Mouse (Mus musculus): ENCODE measurements around the gene Btg1. TPM values are rescaled to one million over a fixed set of nuclear protein-coding genes. Genes with fewer than 3 reads are reported as not detected.

Gene Btg1
- polyA plus RNA-seq, 1 experiment from 2014 or later = 23.3 TPM

- H3K36me3 ChIP-seq = no peaks in the 10 kb centered on the region
- H3K9me3 ChIP-seq = no peaks in the 10 kb centered on the region
- peaks cover 11% of the 10 kb centered on the region for H3K4me1 ChIP-seq
- peak overlapping the region; percentile 37 for H3K4me3 ChIP-seq
- no peaks in the 10 kb centered on the region for H3K27me3 ChIP-seq (ENCODE audit: insufficient read depth, poor library complexity, severe bottlenecking)
- peak overlapping the region; percentile 64; the same call in 1 of the 2 replicates for H3K27ac ChIP-seq
- WGBS = 19% methylated on average over 13 of the region's 13 CpGs
- no peak for DNase-seq (ENCODE audit: low spot score)
Measured at GRCm38 (mm10) chr10:96646024-96646866, 29.4 kb downstream of the Btg1 start.

- H3K27ac ChIP-seq = peak overlapping the region; percentile 64; the same call in 1 of the 2 replicates
- H3K4me3 ChIP-seq = peak overlapping the region; percentile 37
- H3K9me3 ChIP-seq = no peaks in the 10 kb centered on the region
- WGBS = 38% methylated on average over 5 of the region's 5 CpGs
- H3K27me3 ChIP-seq (ENCODE audit: insufficient read depth, poor library complexity, severe bottlenecking) = no peaks in the 10 kb centered on the region
- H3K36me3 ChIP-seq = no peaks in the 10 kb centered on the region
- no peak for DNase-seq (ENCODE audit: low spot score)
- peaks cover 11% of the 10 kb centered on the region for H3K4me1 ChIP-seq
Measured at GRCm38 (mm10) chr10:96646867-96647462, 30.2 kb downstream of the Btg1 start.

GRCm38 (mm10) chr10:96648161-96648561 is 31.4 kb downstream of the Btg1 start:
- Histone ChIP-seq H3K4me1 (peaks cover 11% of the 10 kb centered on the region), H3K27me3 (ENCODE audit: insufficient read depth, poor library complexity, severe bottlenecking) (no peaks in the 10 kb centered on the region), H3K9me3 (no peaks in the 10 kb centered on the region), H3K4me3 (no peak overlapping the region), H3K36me3 (no peaks in the 10 kb centered on the region), H3K27ac (no peak overlapping the region)
- DNase-seq (ENCODE audit: low spot score) = no peak
- WGBS = 39% methylated on average over 3 of the region's 3 CpGs

- no peaks in the 10 kb centered on the region for H3K27me3 ChIP-seq (ENCODE audit: insufficient read depth, poor library complexity, severe bottlenecking)
- H3K4me1 ChIP-seq = peaks cover 11% of the 10 kb centered on the region
- H3K27ac ChIP-seq = no peak overlapping the region
- no peaks in the 10 kb centered on the region for H3K36me3 ChIP-seq
- H3K9me3 ChIP-seq = no peaks in the 10 kb centered on the region
- H3K4me3 ChIP-seq = no peak overlapping the region
- 83% methylated on average over 3 of the region's 3 CpGs for whole genome bisulfite sequencing
- no peak for DNase-seq (ENCODE audit: low spot score)
Measured at GRCm38 (mm10) chr10:96649524-96649923, 32.7 kb downstream of the Btg1 start.

GRCm38 (mm10) chr10:96652372-96652771 is 35.6 kb downstream of the Btg1 start:
- no peak overlapping the region for H3K27ac ChIP-seq
- no peak for DNase-seq (ENCODE audit: low spot score)
- H3K4me1 ChIP-seq = no peaks in the 10 kb centered on the region
- 90% methylated on average over 2 of the region's 2 CpGs for WGBS
- no peaks in the 10 kb centered on the region for H3K9me3 ChIP-seq
- H3K27me3 ChIP-seq (ENCODE audit: insufficient read depth, poor library complexity, severe bottlenecking) = no peaks in the 10 kb centered on the region
- no peaks in the 10 kb centered on the region for H3K36me3 ChIP-seq
- H3K4me3 ChIP-seq = no peak overlapping the region

GRCm38 (mm10) chr10:96653030-96653429 is 36.2 kb downstream of the Btg1 start:
- H3K27ac ChIP-seq = no peak overlapping the region
- H3K4me1 ChIP-seq = no peaks in the 10 kb centered on the region
- H3K36me3 ChIP-seq = no peaks in the 10 kb centered on the region
- H3K4me3 ChIP-seq = no peak overlapping the region
- 80% methylated on average over 5 of the region's 5 CpGs for WGBS
- no peak for DNase-seq (ENCODE audit: low spot score)
- no peaks in the 10 kb centered on the region for H3K9me3 ChIP-seq
- no peaks in the 10 kb centered on the region for H3K27me3 ChIP-seq (ENCODE audit: insufficient read depth, poor library complexity, severe bottlenecking)

GRCm38 (mm10) chr10:96654079-96654478 is 37.3 kb downstream of the Btg1 start:
- 73% methylated on average over 5 of the region's 5 CpGs for WGBS
- Histone ChIP-seq H3K27ac (no peak overlapping the region), H3K4me3 (no peak overlapping the region), H3K36me3 (no peaks in the 10 kb centered on the region), H3K27me3 (ENCODE audit: insufficient read depth, poor library complexity, severe bottlenecking) (no peaks in the 10 kb centered on the region), H3K9me3 (no peaks in the 10 kb centered on the region), H3K4me1 (no peaks in the 10 kb centered on the region)
- DNase-seq (ENCODE audit: low spot score) = no peak

GRCm38 (mm10) chr10:96654576-96654975 is 37.8 kb downstream of the Btg1 start:
- no peak for DNase-seq (ENCODE audit: low spot score)
- H3K27ac ChIP-seq = no peak overlapping the region
- H3K27me3 ChIP-seq (ENCODE audit: insufficient read depth, poor library complexity, severe bottlenecking) = no peaks in the 10 kb centered on the region
- no peak overlapping the region for H3K4me3 ChIP-seq
- H3K9me3 ChIP-seq = no peaks in the 10 kb centered on the region
- no peaks in the 10 kb centered on the region for H3K36me3 ChIP-seq
- WGBS = 53% methylated on average over 7 of the region's 7 CpGs
- no peaks in the 10 kb centered on the region for H3K4me1 ChIP-seq

- Histone ChIP-seq H3K27ac (no peak overlapping the region), H3K9me3 (no peaks in the 10 kb centered on the region), H3K4me1 (no peaks in the 10 kb centered on the region), H3K27me3 (ENCODE audit: insufficient read depth, poor library complexity, severe bottlenecking) (no peaks in the 10 kb centered on the region), H3K4me3 (no peak overlapping the region), H3K36me3 (no peaks in the 10 kb centered on the region)
- 81% methylated on average over 2 of the region's 2 CpGs for WGBS
- no peak for DNase-seq (ENCODE audit: low spot score)
Measured at GRCm38 (mm10) chr10:96655066-96655465, 38.3 kb downstream of the Btg1 start.

- Histone ChIP-seq H3K27me3 (ENCODE audit: insufficient read depth, poor library complexity, severe bottlenecking) (no peaks in the 10 kb centered on the region), H3K4me3 (no peak overlapping the region), H3K4me1 (no peaks in the 10 kb centered on the region), H3K36me3 (no peaks in the 10 kb centered on the region), H3K9me3 (no peaks in the 10 kb centered on the region), H3K27ac (no peak overlapping the region)
- 72% methylated on average over 3 of the region's 3 CpGs for WGBS
- DNase-seq (ENCODE audit: low spot score) = no peak
Measured at GRCm38 (mm10) chr10:96656176-96656575, 39.4 kb downstream of the Btg1 start.

- Histone ChIP-seq H3K4me1 (no peaks in the 10 kb centered on the region), H3K27me3 (ENCODE audit: insufficient read depth, poor library complexity, severe bottlenecking) (no peaks in the 10 kb centered on the region), H3K9me3 (no peaks in the 10 kb centered on the region), H3K36me3 (no peaks in the 10 kb centered on the region), H3K4me3 (no peak overlapping the region), H3K27ac (no peak overlapping the region)
- DNase-seq (ENCODE audit: low spot score) = no peak
- 33% methylated on average over 5 of the region's 5 CpGs for WGBS
Measured at GRCm38 (mm10) chr10:96658906-96659305, 42.1 kb downstream of the Btg1 start.

- no peaks in the 10 kb centered on the region for H3K36me3 ChIP-seq
- DNase-seq (ENCODE audit: low spot score) = no peak
- no peaks in the 10 kb centered on the region for H3K4me1 ChIP-seq
- H3K9me3 ChIP-seq = no peaks in the 10 kb centered on the region
- H3K27me3 ChIP-seq (ENCODE audit: insufficient read depth, poor library complexity, severe bottlenecking) = no peaks in the 10 kb centered on the region
- no peak overlapping the region for H3K4me3 ChIP-seq
- 84% methylated on average over 10 of the region's 10 CpGs for WGBS
- no peak overlapping the region for H3K27ac ChIP-seq
Measured at GRCm38 (mm10) chr10:96660280-96660985, 43.6 kb downstream of the Btg1 start.

GRCm38 (mm10) chr10:96662976-96663375 is 46.2 kb downstream of the Btg1 start:
- DNase-seq (ENCODE audit: low spot score) = no peak
- H3K27ac ChIP-seq = no peak overlapping the region
- no peaks in the 10 kb centered on the region for H3K9me3 ChIP-seq
- H3K4me1 ChIP-seq = no peaks in the 10 kb centered on the region
- no peaks in the 10 kb centered on the region for H3K27me3 ChIP-seq (ENCODE audit: insufficient read depth, poor library complexity, severe bottlenecking)
- no peak overlapping the region for H3K4me3 ChIP-seq
- H3K36me3 ChIP-seq = no peaks in the 10 kb centered on the region
- WGBS = 83% methylated on average over 4 of the region's 4 CpGs
